Mouse (Mus musculus): ENCODE measurements around the gene Rps11.

- TF ChIP-seq POLR2A (IDR thresholded peaks at IDR 0.05; ENCODE audit: low read depth, low read length) = no peak
- TF ChIP-seq CTCF (conservative IDR thresholded peaks at IDR 0.05; ENCODE audit: insufficient read depth, insufficient read length, low read depth, low read length) = no peak
These were observed 6.7 kb downstream of the Rps11 start for GRCm38 (mm10) chr7:45117566-45117965.

Data from kidney, adult 2 months (tissue).